Mouse (Mus musculus): Measurements from ENCODE around the gene Tsks. TPM values are rescaled to one million over a fixed set of nuclear protein-coding genes. Genes with fewer than 3 reads are reported as not detected.

Gene Tsks
- polyA plus RNA-seq, 1 experiment from 2014 or later = 0.30 TPM

GRCm38 (mm10) chr7:44953561-44953960 is 10.6 kb downstream of the Tsks start:
- H3K27ac ChIP-seq (replicated peaks) = no peak overlapping the region
- H3K9me3 ChIP-seq = no peaks in the 10 kb centered on the region
- 56% methylated on average over 14 of the region's 14 CpGs for WGBS
- peaks cover 34% of the 10 kb centered on the region for H3K4me1 ChIP-seq
- H3K27me3 ChIP-seq (replicated peaks; ENCODE audit: low read depth, poor library complexity, severe bottlenecking) = peaks cover 43% of the 10 kb centered on the region
- no peaks in the 10 kb centered on the region for H3K36me3 ChIP-seq (replicated peaks)
- no peak for DNase-seq (ENCODE audit: low spot score)
- H3K4me3 ChIP-seq = no peak overlapping the region

DNA sequence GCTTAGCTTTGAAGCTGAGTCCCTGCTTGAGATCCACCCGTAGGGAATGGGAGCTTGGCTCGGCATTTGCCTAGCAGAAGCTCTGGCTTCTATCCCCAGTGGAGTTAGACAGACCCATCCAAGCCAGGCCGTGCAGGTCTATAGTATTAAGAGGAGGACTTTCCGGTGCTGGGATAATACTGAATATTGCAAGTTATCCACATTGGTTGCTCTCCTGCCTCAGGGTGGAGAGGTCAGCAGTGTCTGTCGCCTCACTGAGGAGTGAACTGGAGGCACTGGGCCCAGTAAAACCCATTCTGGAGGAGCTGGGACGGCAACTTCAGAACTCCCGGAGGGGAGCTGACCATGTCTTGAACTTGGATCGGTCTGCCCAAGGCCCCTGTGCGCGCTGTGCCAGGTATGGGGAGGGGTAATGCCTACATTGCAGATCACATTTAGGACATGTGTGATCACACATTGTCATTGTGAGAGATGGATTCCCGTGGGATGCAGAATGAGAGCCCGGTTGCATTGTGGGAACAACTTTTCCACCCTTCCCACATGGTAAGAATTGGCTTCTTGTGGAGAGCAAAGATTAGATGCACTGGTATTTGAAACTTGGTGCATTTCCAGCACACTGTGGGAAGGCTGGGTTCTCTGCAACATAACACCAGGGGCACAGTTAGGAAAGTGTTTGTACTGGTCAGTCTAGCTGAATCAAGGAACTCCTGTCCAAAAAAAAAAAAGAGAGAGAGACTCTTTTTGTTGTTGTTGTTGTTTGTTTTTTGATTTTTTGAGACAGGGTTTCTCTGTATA is 11.3 kb downstream of the Tsks start:
- Histone ChIP-seq H3K27ac (replicated peaks) (no peak overlapping the region), H3K27me3 (replicated peaks; ENCODE audit: low read depth, poor library complexity, severe bottlenecking) (peaks cover 37% of the 10 kb centered on the region), H3K4me3 (no peak overlapping the region), H3K4me1 (peaks cover 34% of the 10 kb centered on the region), H3K36me3 (replicated peaks) (0 out of 2 replicates have a peak, but pooled peaks cover 1% of the 10 kb centered on the region), H3K9me3 (no peaks in the 10 kb centered on the region)
- WGBS = 81% methylated on average over 12 of the region's 12 CpGs
- DNase-seq (ENCODE audit: low spot score) = no peak

DNA sequence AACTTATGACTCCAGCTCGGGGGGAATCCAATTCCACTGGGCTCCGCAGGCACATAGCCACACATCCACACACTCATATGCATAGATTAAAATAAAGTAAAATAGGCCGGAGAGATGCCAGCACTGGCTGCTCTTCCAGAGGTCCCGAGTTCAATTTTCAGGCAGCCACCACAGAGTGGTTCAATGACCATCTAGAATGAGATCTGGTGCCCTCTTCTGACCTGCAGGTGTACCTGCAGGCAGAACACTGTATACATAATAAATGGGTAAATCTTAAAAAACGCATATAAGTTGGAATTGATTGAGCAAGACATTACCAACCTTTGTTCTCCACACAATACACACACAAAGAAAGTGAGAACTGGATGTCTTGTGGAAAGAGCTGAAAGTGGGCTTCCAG is 12.6 kb downstream of the Tsks start:
- Histone ChIP-seq H3K4me1 (peaks cover 34% of the 10 kb centered on the region), H3K27ac (replicated peaks) (no peak overlapping the region), H3K9me3 (no peaks in the 10 kb centered on the region), H3K36me3 (replicated peaks) (peaks cover 8% of the 10 kb centered on the region; the same call in 1 of the 2 replicates), H3K4me3 (no peak overlapping the region), H3K27me3 (replicated peaks; ENCODE audit: low read depth, poor library complexity, severe bottlenecking) (peaks cover 23% of the 10 kb centered on the region)
- WGBS = 60% methylated on average over 5 of the region's 5 CpGs
- no peak for DNase-seq (ENCODE audit: low spot score)

DNA sequence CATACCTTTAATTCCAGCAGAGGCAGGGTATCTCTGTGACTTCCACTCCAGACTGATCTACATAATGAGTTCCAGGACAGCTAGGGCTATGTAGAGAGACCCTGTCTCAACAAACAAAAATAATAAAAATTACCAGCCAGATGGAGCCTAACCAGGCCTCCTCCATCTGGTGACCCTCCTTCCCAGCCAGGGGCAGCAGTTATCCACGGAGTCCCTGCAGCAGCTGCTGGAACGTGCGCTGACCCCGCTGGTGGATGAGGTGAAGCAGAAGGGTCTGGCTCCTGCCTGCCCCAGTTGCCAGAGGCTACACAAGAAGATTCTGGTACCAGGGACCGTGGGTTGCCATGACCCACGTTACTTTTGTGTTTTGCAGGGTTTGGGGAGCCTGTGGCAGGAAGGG is 13.3 kb downstream of the Tsks start:
- peaks cover 14% of the 10 kb centered on the region for H3K36me3 ChIP-seq (replicated peaks)
- WGBS = 51% methylated on average over 6 of the region's 6 CpGs
- no peak for DNase-seq (ENCODE audit: low spot score)
- H3K27ac ChIP-seq (replicated peaks) = no peak overlapping the region
- no peaks in the 10 kb centered on the region for H3K9me3 ChIP-seq
- H3K27me3 ChIP-seq (replicated peaks; ENCODE audit: low read depth, poor library complexity, severe bottlenecking) = peaks cover 17% of the 10 kb centered on the region
- no peak overlapping the region for H3K4me3 ChIP-seq
- peaks cover 34% of the 10 kb centered on the region for H3K4me1 ChIP-seq

- Histone ChIP-seq H3K4me1 (peaks cover 24% of the 10 kb centered on the region), H3K36me3 (replicated peaks) (peaks cover 24% of the 10 kb centered on the region), H3K27me3 (replicated peaks; ENCODE audit: low read depth, poor library complexity, severe bottlenecking) (peaks cover 7% of the 10 kb centered on the region), H3K9me3 (no peaks in the 10 kb centered on the region), H3K4me3 (peak overlapping the region; percentile 11; the same call in 1 of the 2 replicates), H3K27ac (replicated peaks) (0 out of 2 replicates have a peak overlapping the region, but pooled peaks have one; percentile 11)
- DNase-seq (ENCODE audit: low spot score) = no peak
- WGBS = 70% methylated on average over 20 of the region's 20 CpGs
Observed at GRCm38 (mm10) chr7:44957183-44957835, 14.3 kb downstream of the Tsks start.

GRCm38 (mm10) chr7:44958208-44958607 is 15.2 kb downstream of the Tsks start:
- H3K27ac ChIP-seq (replicated peaks) = no peak overlapping the region

GRCm38 (mm10) chr7:44959281-44959680 is 16.3 kb downstream of the Tsks start:
- no peak for DNase-seq (ENCODE audit: low spot score)
- no peak overlapping the region for H3K27ac ChIP-seq (replicated peaks)
- H3K9me3 ChIP-seq = no peaks in the 10 kb centered on the region
- peaks cover 15% of the 10 kb centered on the region for H3K4me1 ChIP-seq
- WGBS = 87% methylated on average over 8 of the region's 8 CpGs
- H3K27me3 ChIP-seq (replicated peaks; ENCODE audit: low read depth, poor library complexity, severe bottlenecking) = no peaks in the 10 kb centered on the region
- no peak overlapping the region for H3K4me3 ChIP-seq
- H3K36me3 ChIP-seq (replicated peaks) = peaks cover 40% of the 10 kb centered on the region

More at GRCm38 (mm10) chr7:44958208-44958607, 15.2 kb downstream of the Tsks start:
- H3K4me1 ChIP-seq = peaks cover 15% of the 10 kb centered on the region
- peaks cover 33% of the 10 kb centered on the region for H3K36me3 ChIP-seq (replicated peaks)
- H3K9me3 ChIP-seq = no peaks in the 10 kb centered on the region
- 0 out of 2 replicates have a peak, but pooled peaks cover 4% of the 10 kb centered on the region for H3K27me3 ChIP-seq (replicated peaks; ENCODE audit: low read depth, poor library complexity, severe bottlenecking)
- no peak overlapping the region for H3K4me3 ChIP-seq
- DNase-seq (ENCODE audit: low spot score) = no peak
- WGBS = 58% methylated on average over 7 of the region's 7 CpGs

DNA sequence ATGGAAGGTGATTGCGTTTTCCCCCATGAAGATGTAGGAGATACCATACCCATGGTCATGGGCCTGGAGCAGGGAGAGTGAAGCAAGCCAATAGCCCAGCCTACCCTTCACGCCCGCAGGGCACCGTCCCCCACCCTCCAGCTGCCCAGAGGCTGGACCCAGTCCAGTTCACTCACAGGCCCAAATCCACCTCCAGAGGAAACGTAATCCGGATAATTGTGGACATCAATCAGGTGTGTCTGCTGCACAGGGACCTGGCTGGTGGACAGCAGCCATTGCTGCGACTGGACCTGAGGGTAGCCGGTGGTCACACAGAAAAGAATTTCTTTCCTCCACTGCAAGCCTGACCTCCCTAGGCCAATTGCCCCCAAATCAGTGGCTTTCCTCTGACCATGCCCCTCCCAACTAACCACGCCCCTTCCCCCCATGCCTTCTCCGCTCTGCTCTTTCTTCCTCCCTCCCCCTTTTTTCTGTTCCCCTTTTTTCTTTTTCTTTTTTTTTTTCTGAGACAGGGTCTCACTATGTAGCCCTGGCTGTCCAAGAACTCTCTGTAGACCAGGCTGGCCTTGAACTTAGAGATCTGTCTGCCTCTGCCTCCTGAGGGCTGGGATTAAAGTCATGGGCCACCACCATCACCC is 17.0 kb downstream of the Tsks start:
- WGBS = 91% methylated on average over 10 of the region's 10 CpGs
- Histone ChIP-seq H3K9me3 (no peaks in the 10 kb centered on the region), H3K27ac (replicated peaks) (no peak overlapping the region), H3K27me3 (replicated peaks; ENCODE audit: low read depth, poor library complexity, severe bottlenecking) (no peaks in the 10 kb centered on the region), H3K36me3 (replicated peaks) (peaks cover 44% of the 10 kb centered on the region), H3K4me3 (no peak overlapping the region), H3K4me1 (peaks cover 15% of the 10 kb centered on the region)
- DNase-seq (ENCODE audit: low spot score) = no peak

GRCm38 (mm10) chr7:44960512-44960910 is 17.5 kb downstream of the Tsks start:
- Histone ChIP-seq H3K9me3 (no peaks in the 10 kb centered on the region), H3K27me3 (replicated peaks; ENCODE audit: low read depth, poor library complexity, severe bottlenecking) (no peaks in the 10 kb centered on the region), H3K4me1 (peaks cover 15% of the 10 kb centered on the region), H3K4me3 (no peak overlapping the region), H3K36me3 (replicated peaks) (peaks cover 49% of the 10 kb centered on the region), H3K27ac (replicated peaks) (no peak overlapping the region)
- DNase-seq (ENCODE audit: low spot score) = no peak
- 94% methylated on average over 13 of the region's 13 CpGs for WGBS

DNA sequence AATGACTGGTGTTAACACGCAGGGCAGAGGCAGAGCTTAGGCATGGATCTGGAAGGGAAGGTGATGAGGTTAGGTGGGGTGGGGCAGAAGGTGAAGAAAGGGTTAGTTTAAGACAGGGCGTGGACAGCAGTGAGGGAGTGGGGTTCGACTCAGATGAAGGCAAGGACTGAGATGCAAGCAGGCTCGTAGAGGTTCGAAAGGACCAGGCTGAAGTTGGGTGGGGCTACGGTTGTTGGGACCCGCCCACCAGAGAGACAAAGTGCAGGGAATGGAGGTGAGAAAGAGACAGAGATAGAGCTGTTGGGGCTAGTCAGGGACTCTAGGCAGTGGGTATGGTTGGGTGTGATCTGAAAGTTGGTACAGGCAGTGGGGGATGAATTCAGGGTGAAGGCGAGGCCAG is 19.3 kb downstream of the Tsks start:
- Histone ChIP-seq H3K36me3 (replicated peaks) (peaks cover 65% of the 10 kb centered on the region), H3K4me1 (0 out of 2 replicates have a peak, but pooled peaks cover 4% of the 10 kb centered on the region), H3K4me3 (no peak overlapping the region), H3K27ac (replicated peaks) (no peak overlapping the region), H3K27me3 (replicated peaks; ENCODE audit: low read depth, poor library complexity, severe bottlenecking) (no peaks in the 10 kb centered on the region), H3K9me3 (no peaks in the 10 kb centered on the region)
- no peak for DNase-seq (ENCODE audit: low spot score)
- WGBS = 81% methylated on average over 8 of the region's 8 CpGs

DNA sequence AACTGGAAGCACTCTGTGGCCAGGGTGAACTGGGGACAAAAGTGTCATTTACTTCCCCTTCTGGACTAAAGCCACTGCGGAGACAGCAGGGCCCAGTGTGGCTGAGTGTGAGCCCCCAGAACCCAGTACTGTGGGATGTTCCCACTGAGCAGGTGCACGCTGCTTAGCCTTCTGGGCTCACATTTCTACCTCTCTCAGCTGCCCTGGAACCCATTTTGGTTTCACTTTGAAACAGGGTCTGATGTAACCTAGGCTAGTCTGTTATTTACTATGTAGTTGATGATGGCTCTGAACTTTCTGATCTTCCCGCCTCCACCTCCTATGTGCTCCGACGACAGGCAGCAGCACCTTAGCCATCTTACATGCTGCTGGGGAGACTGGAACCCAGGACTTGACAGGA is 19.8 kb downstream of the Tsks start:
- Histone ChIP-seq H3K9me3 (no peaks in the 10 kb centered on the region), H3K27me3 (replicated peaks; ENCODE audit: low read depth, poor library complexity, severe bottlenecking) (no peaks in the 10 kb centered on the region), H3K36me3 (replicated peaks) (peaks cover 65% of the 10 kb centered on the region), H3K4me1 (no peaks in the 10 kb centered on the region), H3K4me3 (no peak overlapping the region), H3K27ac (replicated peaks) (no peak overlapping the region)
- 90% methylated on average over 5 of the region's 5 CpGs for WGBS
- DNase-seq (ENCODE audit: low spot score) = no peak

GRCm38 (mm10) chr7:44964990-44965389 is 22.0 kb downstream of the Tsks start:
- H3K27me3 ChIP-seq (replicated peaks; ENCODE audit: low read depth, poor library complexity, severe bottlenecking) = no peaks in the 10 kb centered on the region

More at GRCm38 (mm10) chr7:44964990-44965389, 22.0 kb downstream of the Tsks start:
- no peak for DNase-seq (ENCODE audit: low spot score)
- peaks cover 7% of the 10 kb centered on the region for H3K4me1 ChIP-seq
- H3K4me3 ChIP-seq = no peak overlapping the region
- no peaks in the 10 kb centered on the region for H3K9me3 ChIP-seq
- WGBS = 91% methylated on average over 13 of the region's 13 CpGs
- peaks cover 65% of the 10 kb centered on the region for H3K36me3 ChIP-seq (replicated peaks)
- no peak overlapping the region for H3K27ac ChIP-seq (replicated peaks)
